Mouse (Mus musculus): Measurements from ENCODE around the gene Casp2.

DNA sequence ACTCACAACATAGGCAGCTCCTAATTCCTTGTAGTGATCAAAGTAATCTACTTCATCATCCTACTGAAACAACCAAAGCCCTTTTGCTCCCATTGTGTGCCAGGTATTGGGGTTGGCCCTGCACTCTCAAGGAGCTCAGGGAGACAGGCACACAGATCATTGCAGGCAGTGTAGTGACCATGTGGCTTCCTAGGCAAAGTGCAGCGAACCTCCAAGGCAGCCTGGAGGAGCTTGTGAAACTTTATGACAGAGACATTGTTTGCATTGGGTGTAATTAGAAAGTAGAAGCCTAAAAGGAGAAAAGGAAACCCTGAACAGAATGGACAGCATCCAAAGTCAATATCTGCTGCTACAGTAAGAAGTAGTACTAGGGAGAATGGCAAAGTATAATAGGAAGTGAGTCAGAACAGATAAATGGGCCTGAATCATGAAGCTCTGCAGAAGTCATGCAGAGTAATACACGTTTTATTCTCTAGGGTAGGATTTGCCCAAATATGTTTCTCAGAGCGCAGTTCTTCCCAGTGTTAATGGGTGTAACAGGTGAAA lies 30.8 kb downstream of the Casp2 start:
- TF ChIP-seq CTCF (IDR thresholded peaks at IDR 0.05; ENCODE audit: low read depth, low read length) (no peak), POLR2A (IDR thresholded peaks at IDR 0.05; ENCODE audit: borderline replicate concordance, low read depth, low read length) (no peak)

Measured in bone marrow macrophage, adult 2 months (primary cell).